In genomic region chr16:37927117-37927516, GRCm38 (mm10) we compare ENCODE assay signal across 21 mouse cellular contexts. TPM values are rescaled to one million over a fixed set of nuclear protein-coding genes. Genes with fewer than 3 reads are reported as not detected.
DNase-seq lines count a peak whose midpoint lies in the region; ATAC-seq and TF ChIP-seq lines count a peak whose summit lies in the region.
"Had no signal": no experiment of that assay in that cellular context is flagged by ENCODE, and none has a peak within 500 bp of the region (broad histone marks: within the 10 kb centered on the region; RNA-seq: fewer than 3 reads in every experiment).

No protein-coding gene starts in this region.

- H3K27ac ChIP-seq in forebrain, embryonic 15.5 days (replicated peaks) = peak overlapping the region; percentile 72
- peak overlapping the region; percentile 56; the same call in 1 of the 2 replicates for H3K27ac ChIP-seq in hindbrain, embryonic 16.5 days (ENCODE audit: low read depth, low read length)
- no peak overlapping the region for H3K27ac ChIP-seq in kidney, adult 2 months (ENCODE audit: insufficient read depth, low read depth, low read length)
- H3K27ac ChIP-seq: heart, embryonic 15.5 days; kidney, postnatal 0 days; limb, embryonic 15.5 days; liver, embryonic 15.5 days; neural tube, embryonic 15.5 days; stomach, postnatal 0 days had no signal

- intact Hi-C loops in heart, postnatal 10 days (cut with DNase I) = no loop called here

- H3K4me1 ChIP-seq in forebrain, embryonic 15.5 days = peaks cover 34% of the 10 kb centered on the region
- H3K4me1 ChIP-seq in hindbrain, embryonic 16.5 days (ENCODE audit: control insufficient read depth, insufficient read depth, low read depth, low read length) = peaks cover 8% of the 10 kb centered on the region
- no peaks in the 10 kb centered on the region for H3K4me1 ChIP-seq in kidney, adult 2 months (ENCODE audit: control insufficient read depth, insufficient read depth, low read length)
- H3K4me1 ChIP-seq: limb, embryonic 15.5 days; liver, embryonic 15.5 days had no signal

- no peak for TF ChIP-seq CTCF in kidney, adult 2 months (conservative IDR thresholded peaks at IDR 0.05; ENCODE audit: insufficient read depth, insufficient read length, low read depth, low read length)

- H3K9me3 ChIP-seq in forebrain, embryonic 15.5 days = no peaks in the 10 kb centered on the region; the same call in 1 of the 2 replicates
- H3K9me3 ChIP-seq in hindbrain, embryonic 16.5 days (ENCODE audit: control insufficient read depth, low read length) = no peaks in the 10 kb centered on the region
- H3K9me3 ChIP-seq: heart, embryonic 15.5 days; limb, embryonic 15.5 days; liver, embryonic 15.5 days; neural tube, embryonic 15.5 days had no signal

- 8% methylated on average over 4 of the region's 4 CpGs for WGBS in forebrain, embryonic 15.5 days
- 20% methylated on average over 4 of the region's 4 CpGs for WGBS in hindbrain, embryonic 16.5 days
- WGBS in kidney, adult 2 months = 69% methylated on average over 4 of the region's 4 CpGs

- H3K9ac ChIP-seq in forebrain, embryonic 15.5 days (replicated peaks) = no peak overlapping the region
- no peak overlapping the region; the same call in 1 of the 2 replicates for H3K9ac ChIP-seq in hindbrain, embryonic 16.5 days (ENCODE audit: low read depth, low read length)
- H3K9ac ChIP-seq: heart, embryonic 15.5 days; limb, embryonic 15.5 days; liver, embryonic 15.5 days; neural tube, embryonic 15.5 days had no signal

- no peak overlapping the region for H3K4me3 ChIP-seq in forebrain, embryonic 15.5 days
- H3K4me3 ChIP-seq in hindbrain, embryonic 16.5 days (ENCODE audit: low read length) = no peak overlapping the region
- no peak overlapping the region for H3K4me3 ChIP-seq in kidney, adult 2 months (ENCODE audit: insufficient read depth, low read depth, low read length)
- H3K4me3 ChIP-seq: heart, embryonic 15.5 days; limb, embryonic 15.5 days; liver, embryonic 15.5 days; neural tube, embryonic 15.5 days had no signal

- TF ChIP-seq POLR2A in kidney, adult 2 months (IDR thresholded peaks at IDR 0.05; ENCODE audit: low read depth, low read length) = no peak

- no peaks in the 10 kb centered on the region for H3K27me3 ChIP-seq in forebrain, embryonic 15.5 days
- no peaks in the 10 kb centered on the region for H3K27me3 ChIP-seq in hindbrain, embryonic 16.5 days (replicated peaks; ENCODE audit: control insufficient read depth, insufficient read depth, low read length)
- H3K27me3 ChIP-seq in kidney, adult 2 months (replicated peaks; ENCODE audit: control insufficient read depth, insufficient read depth, low read length) = no peaks in the 10 kb centered on the region
- H3K27me3 ChIP-seq: heart, embryonic 15.5 days; limb, embryonic 15.5 days; liver, embryonic 15.5 days; neural tube, embryonic 15.5 days had no signal

- ATAC-seq in cerebellum, adult (ENCODE audit: insufficient number of reproducible peaks, low FRiP score, low TSS enrichment) = no peak
- peak; percentile 53; the same call in 1 of the 2 replicates for ATAC-seq in forebrain, embryonic 15.5 days (replicated peaks)
- ATAC-seq in hindbrain, embryonic 16.5 days = no peak
- ATAC-seq: activated CD4-positive, CD25-positive, alpha-beta regulatory T cell, adult 4 months; CD4-positive, CD25-positive, alpha-beta regulatory T cell, adult 4 months had no signal

- peak; percentile 19 to 28 for DNase-seq in cerebellum, postnatal 14 days
- peak; percentile 49 for DNase-seq in Muller cell, postnatal 12 days (ENCODE audit: inconsistent ontology term)
- DNase-seq in kidney, adult 2 months = no peak
- DNase-seq in heart, postnatal 10 days = no peak
- no peak for DNase-seq in layer of hippocampus, postnatal 14 days (ENCODE audit: low spot score in 2 of 2)
- DNase-seq: adrenal gland, postnatal 14 days; cerebellum, adult 11-12 months; gastrocnemius, postnatal 36 days; kidney, adult 11 months had no signal

- no peak overlapping the region for H3K4me2 ChIP-seq in forebrain, embryonic 15.5 days (replicated peaks)
- no peak overlapping the region for H3K4me2 ChIP-seq in hindbrain, embryonic 16.5 days (ENCODE audit: low read length)
- H3K4me2 ChIP-seq: heart, embryonic 15.5 days; limb, embryonic 15.5 days; liver, embryonic 15.5 days; neural tube, embryonic 15.5 days had no signal

- no peaks in the 10 kb centered on the region for H3K36me3 ChIP-seq in forebrain, embryonic 15.5 days
- H3K36me3 ChIP-seq in hindbrain, embryonic 16.5 days (ENCODE audit: control insufficient read depth, insufficient read depth, low read length) = no peaks in the 10 kb centered on the region
- no peaks in the 10 kb centered on the region for H3K36me3 ChIP-seq in kidney, adult 2 months (ENCODE audit: control insufficient read depth, insufficient read depth, low read length)
- H3K36me3 ChIP-seq: heart, embryonic 15.5 days; limb, embryonic 15.5 days; liver, embryonic 15.5 days; neural tube, embryonic 15.5 days had no signal

RNA-seq across cellular contexts. Expression of gene Gpr156, which starts 10.8 kb away (rescaled TPM):
- 5.3 and 5.6 TPM in 2 replicates for polyA plus RNA-seq in forebrain, embryonic 15.5 days (2015; fragmentation: Nextera tagmentation; extraction: Ambion mirVana)
- 3.2 and 3.9 TPM in 2 replicates for polyA plus RNA-seq in hindbrain, embryonic 16.5 days (2015; fragmentation: Nextera tagmentation; extraction: Ambion mirVana)
- polyA plus RNA-seq in kidney, adult 2 months (2012; rRNA removed) = 0.03 TPM in 1 of 2 replicates, not detected in the other
- total RNA-seq in heart, postnatal 10 days (2021) = under 1 TPM; 0.07 to 0.14 TPM
- 1 to 10 TPM; 1.1 to 1.2 TPM for total RNA-seq in layer of hippocampus, postnatal 14 days (2021)
- total RNA-seq: hematopoietic stem cell, adult 5-6 weeks had no signal
- polyA plus RNA-seq: activated CD4-positive, CD25-positive, alpha-beta regulatory T cell, adult 4 months; CD4-positive, CD25-positive, alpha-beta regulatory T cell, adult 4 months; liver, embryonic 15.5 days had no signal

RNA-seq across cellular contexts. Expression of gene Lrrc58, which starts 58.9 kb away (rescaled TPM):
- 61.2 and 62.6 TPM in 2 replicates for polyA plus RNA-seq in forebrain, embryonic 15.5 days (2015; fragmentation: Nextera tagmentation; extraction: Ambion mirVana)
- polyA plus RNA-seq in hindbrain, embryonic 16.5 days (2015; fragmentation: Nextera tagmentation; extraction: Ambion mirVana) = 45.3 and 48.1 TPM in 2 replicates
- 23.3 and 25.9 TPM in 2 replicates for polyA plus RNA-seq in kidney, adult 2 months (2012; rRNA removed)
- 100 to 1,000 TPM in 1 of 2 experiments, 10 to 100 TPM in 1; 89.1 to 116 TPM for total RNA-seq in heart, postnatal 10 days (2021)
- total RNA-seq in layer of hippocampus, postnatal 14 days (2021) = 100 to 1,000 TPM; 123 to 140 TPM

Comparison
In these comparisons a context has a peak if more than half of its experiments do, and no peak if none do; other contexts are left out.
1. DNase-seq: peak in cerebellum, postnatal 14 days (2 of 2) and Muller cell, postnatal 12 days (single experiment); none in kidney, adult 2 months (single experiment), heart, postnatal 10 days (0 of 2) and layer of hippocampus, postnatal 14 days (0 of 2).